Mouse (Mus musculus): Measurements from ENCODE around the gene Oprd1. TPM values are rescaled to one million over a fixed set of nuclear protein-coding genes. Genes with fewer than 3 reads are reported as not detected.
A peak's percentile ranks its signal among the peaks of the same experiment; 100 is the strongest.

Oprd1 gene
- polyA plus RNA-seq, 1 experiment from 2014 or later: not detected

- DNase-seq: no peak
- 57% methylated on average over 1 of the region's 1 CpGs for WGBS (ENCODE audit: insufficient replicate concordance)
- no peak overlapping the region for H3K27ac ChIP-seq (ENCODE audit: low read depth)
- no peaks in the 10 kb centered on the region for H3K36me3 ChIP-seq (replicated peaks; ENCODE audit: insufficient read depth, low read length)
- TF ChIP-seq EP300 (IDR thresholded peaks at IDR 0.05; ENCODE audit: low read depth) (no peak), CTCF (IDR thresholded peaks at IDR 0.05; ENCODE audit: low read depth) (no peak)
- ATAC-seq: no peak
- no peaks in the 10 kb centered on the region for H3K9me3 ChIP-seq (ENCODE audit: low read length)
- H3K4me3 ChIP-seq (ENCODE audit: low read depth, low read length): no peak overlapping the region
- H3K27me3 ChIP-seq (ENCODE audit: insufficient read depth, low read length): no peaks in the 10 kb centered on the region
- H3K4me2 ChIP-seq (ENCODE audit: low read depth, low read length): no peak overlapping the region
- H3K4me1 ChIP-seq (ENCODE audit: insufficient read depth): no peaks in the 10 kb centered on the region
- no peak overlapping the region for H3K9ac ChIP-seq (replicated peaks)
Measured at GRCm38 (mm10) chr4:132123166-132123565, 21.1 kb downstream of the Oprd1 start.

- no peaks in the 10 kb centered on the region for H3K9me3 ChIP-seq (ENCODE audit: low read length)
- no peaks in the 10 kb centered on the region for H3K27me3 ChIP-seq (ENCODE audit: insufficient read depth, low read length)
- H3K9ac ChIP-seq (replicated peaks): no peak overlapping the region
- no peak overlapping the region for H3K4me2 ChIP-seq (ENCODE audit: low read depth, low read length)
- TF ChIP-seq EP300 (IDR thresholded peaks at IDR 0.05; ENCODE audit: low read depth) (no peak), CTCF (IDR thresholded peaks at IDR 0.05; ENCODE audit: low read depth) (peak; percentile 50)
- 73% methylated on average over 5 of the region's 5 CpGs for WGBS (ENCODE audit: insufficient replicate concordance)
- H3K4me3 ChIP-seq (ENCODE audit: low read depth, low read length): no peak overlapping the region
- no peaks in the 10 kb centered on the region for H3K4me1 ChIP-seq (ENCODE audit: insufficient read depth)
- H3K27ac ChIP-seq (ENCODE audit: low read depth): no peak overlapping the region
- ATAC-seq (no peak), DNase-seq (no peak)
- no peaks in the 10 kb centered on the region for H3K36me3 ChIP-seq (replicated peaks; ENCODE audit: insufficient read depth, low read length)
Measured at GRCm38 (mm10) chr4:132121674-132122073, 22.6 kb downstream of the Oprd1 start.

DNA sequence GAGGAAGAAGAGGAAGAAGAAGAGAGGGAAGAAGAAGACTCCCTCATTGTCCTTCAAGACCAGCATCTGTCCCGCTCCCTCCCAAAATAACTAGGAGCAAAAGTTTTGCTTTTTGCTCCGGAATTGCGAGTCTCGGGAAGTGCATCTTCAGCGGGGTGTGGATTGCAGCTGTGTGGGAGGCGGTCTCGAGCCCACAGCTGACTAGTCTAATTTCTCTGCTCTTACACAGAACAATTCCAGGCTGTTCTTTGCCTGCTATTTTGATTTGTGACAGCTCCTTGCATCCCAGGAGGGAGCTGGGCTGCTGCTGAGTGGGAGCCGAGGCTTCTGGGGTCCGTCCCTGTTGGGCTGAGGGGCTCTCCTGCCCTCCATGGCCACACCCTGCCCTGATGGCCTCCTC is 24.7 kb downstream of the Oprd1 start:
- DNase-seq (no peak), ATAC-seq (no peak)
- no peak overlapping the region for H3K27ac ChIP-seq (ENCODE audit: low read depth)
- no peaks in the 10 kb centered on the region for H3K27me3 ChIP-seq (ENCODE audit: insufficient read depth, low read length)
- TF ChIP-seq EP300 (IDR thresholded peaks at IDR 0.05; ENCODE audit: low read depth) (no peak), CTCF (IDR thresholded peaks at IDR 0.05; ENCODE audit: low read depth) (no peak)
- H3K4me2 ChIP-seq (ENCODE audit: low read depth, low read length): no peak overlapping the region
- H3K9me3 ChIP-seq (ENCODE audit: low read length): no peaks in the 10 kb centered on the region
- H3K36me3 ChIP-seq (replicated peaks; ENCODE audit: insufficient read depth, low read length): no peaks in the 10 kb centered on the region
- 66% methylated on average over 9 of the region's 9 CpGs for WGBS (ENCODE audit: insufficient replicate concordance)
- H3K4me3 ChIP-seq (ENCODE audit: low read depth, low read length): no peak overlapping the region
- no peaks in the 10 kb centered on the region for H3K4me1 ChIP-seq (ENCODE audit: insufficient read depth)
- H3K9ac ChIP-seq (replicated peaks): no peak overlapping the region

GRCm38 (mm10) chr4:132116315-132116714 is 28.0 kb downstream of the Oprd1 start:
- DNase-seq (no peak), ATAC-seq (no peak)
- Histone ChIP-seq H3K4me3 (ENCODE audit: low read depth, low read length) (no peak overlapping the region), H3K36me3 (replicated peaks; ENCODE audit: insufficient read depth, low read length) (no peaks in the 10 kb centered on the region), H3K9me3 (ENCODE audit: low read length) (no peaks in the 10 kb centered on the region), H3K4me1 (ENCODE audit: insufficient read depth) (peaks cover 4% of the 10 kb centered on the region; the same call in 1 of the 2 replicates), H3K4me2 (ENCODE audit: low read depth, low read length) (no peak overlapping the region), H3K27me3 (ENCODE audit: insufficient read depth, low read length) (peaks cover 21% of the 10 kb centered on the region; the same call in 1 of the 2 replicates), H3K27ac (ENCODE audit: low read depth) (no peak overlapping the region), H3K9ac (replicated peaks) (no peak overlapping the region)
- TF ChIP-seq CTCF (IDR thresholded peaks at IDR 0.05; ENCODE audit: low read depth) (no peak), EP300 (IDR thresholded peaks at IDR 0.05; ENCODE audit: low read depth) (no peak)
- 59% methylated on average over 4 of the region's 4 CpGs for WGBS (ENCODE audit: insufficient replicate concordance)

DNA sequence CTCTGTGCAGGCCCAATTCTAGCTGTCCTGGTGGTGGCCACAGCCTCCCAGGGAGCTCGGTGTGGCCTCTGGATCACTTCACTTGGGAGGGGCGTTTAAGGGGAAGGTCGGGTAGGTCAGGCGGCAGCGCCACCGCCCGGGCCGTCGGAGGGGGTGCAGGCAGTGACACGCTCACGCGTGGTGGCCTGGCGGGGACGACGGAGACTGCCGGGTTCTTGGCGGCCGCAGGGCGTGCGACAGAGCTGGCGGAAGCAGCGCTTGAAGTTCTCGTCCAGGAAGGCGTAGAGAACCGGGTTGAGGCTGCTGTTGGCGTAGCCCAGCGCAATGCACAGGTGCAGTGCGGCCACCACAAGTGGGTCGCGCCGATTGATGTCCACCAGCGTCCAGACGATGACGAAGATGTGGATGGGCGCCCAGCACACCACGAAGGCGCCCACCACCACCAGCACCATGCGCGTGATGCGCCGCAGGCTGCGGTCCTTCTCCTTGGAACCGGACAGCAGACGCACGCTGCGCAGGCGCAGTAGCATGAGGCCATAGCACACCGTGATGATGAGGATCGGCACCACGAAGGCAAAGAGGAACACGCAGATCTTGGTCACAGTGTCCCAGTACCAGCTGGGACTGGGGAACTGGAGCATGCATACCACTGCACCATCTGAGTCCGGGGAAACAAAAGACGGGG is 30.7 kb downstream of the Oprd1 start:
- H3K9ac ChIP-seq (replicated peaks): no peak overlapping the region
- no peak overlapping the region for H3K27ac ChIP-seq (ENCODE audit: low read depth)
- peak overlapping the region; percentile 62 for H3K4me2 ChIP-seq (ENCODE audit: low read depth, low read length)
- TF ChIP-seq CTCF (IDR thresholded peaks at IDR 0.05; ENCODE audit: low read depth) (no peak), EP300 (IDR thresholded peaks at IDR 0.05; ENCODE audit: low read depth) (no peak)
- ATAC-seq: no peak
- H3K9me3 ChIP-seq (ENCODE audit: low read length): no peaks in the 10 kb centered on the region
- no peaks in the 10 kb centered on the region for H3K36me3 ChIP-seq (replicated peaks; ENCODE audit: insufficient read depth, low read length)
- peak overlapping the region; percentile 26; the same call in 1 of the 2 replicates for H3K4me3 ChIP-seq (ENCODE audit: low read depth, low read length)
- peak; percentile 19 for DNase-seq
- H3K27me3 ChIP-seq (ENCODE audit: insufficient read depth, low read length): peaks cover 24% of the 10 kb centered on the region; the same call in 1 of the 2 replicates
- peaks cover 4% of the 10 kb centered on the region; the same call in 1 of the 2 replicates for H3K4me1 ChIP-seq (ENCODE audit: insufficient read depth)
- 32% methylated on average over 53 of the region's 53 CpGs for WGBS (ENCODE audit: insufficient replicate concordance)

- TF ChIP-seq EP300 (IDR thresholded peaks at IDR 0.05; ENCODE audit: low read depth) (no peak), CTCF (IDR thresholded peaks at IDR 0.05; ENCODE audit: low read depth) (no peak)
- no peaks in the 10 kb centered on the region for H3K36me3 ChIP-seq (replicated peaks; ENCODE audit: insufficient read depth, low read length)
- H3K9me3 ChIP-seq (ENCODE audit: low read length): no peaks in the 10 kb centered on the region
- H3K9ac ChIP-seq (replicated peaks): no peak overlapping the region
- peaks cover 24% of the 10 kb centered on the region; the same call in 1 of the 2 replicates for H3K27me3 ChIP-seq (ENCODE audit: insufficient read depth, low read length)
- no peak overlapping the region for H3K4me3 ChIP-seq (ENCODE audit: low read depth, low read length)
- ATAC-seq (peak; percentile 25; the same call in 1 of the 2 replicates), DNase-seq (no peak)
- 59% methylated on average over 4 of the region's 4 CpGs for WGBS (ENCODE audit: insufficient replicate concordance)
- H3K4me2 ChIP-seq (ENCODE audit: low read depth, low read length): no peak overlapping the region
- H3K4me1 ChIP-seq (ENCODE audit: insufficient read depth): peaks cover 4% of the 10 kb centered on the region; the same call in 1 of the 2 replicates
- no peak overlapping the region for H3K27ac ChIP-seq (ENCODE audit: low read depth)
Measured at GRCm38 (mm10) chr4:132111227-132111626, 33.1 kb downstream of the Oprd1 start.
